Mouse (Mus musculus): Measurements from ENCODE around the gene Cttnbp2.
A peak's percentile ranks its signal among the peaks of the same experiment; 100 is the strongest.
"Not testable (repeated sequence)": the region's sequence is repeated elsewhere in the genome, so short reads cannot be mapped to it uniquely, and the experiment has no call there.

Gene Cttnbp2

DNA sequence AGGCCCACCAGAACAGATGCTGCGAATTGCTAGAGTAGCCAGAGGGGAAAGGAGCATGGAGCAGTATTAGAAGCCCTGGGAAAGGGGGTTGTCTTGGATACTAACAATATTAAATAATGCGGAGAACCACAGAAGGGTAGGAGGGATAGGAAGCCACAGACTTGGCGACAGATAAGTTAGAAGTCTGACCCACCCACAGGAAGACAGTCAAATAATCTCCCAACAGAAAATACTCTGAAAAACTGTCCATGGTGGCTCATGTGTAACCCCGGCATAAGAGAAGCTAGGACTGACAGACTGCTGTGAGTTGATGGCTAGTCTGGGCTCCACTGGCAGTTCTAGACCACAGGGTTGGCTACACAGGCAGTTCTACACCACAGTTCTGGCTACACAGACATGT, 98.7 kb downstream of the Cttnbp2 start:
- DNase-seq (ENCODE audit: low spot score): no peak

DNA sequence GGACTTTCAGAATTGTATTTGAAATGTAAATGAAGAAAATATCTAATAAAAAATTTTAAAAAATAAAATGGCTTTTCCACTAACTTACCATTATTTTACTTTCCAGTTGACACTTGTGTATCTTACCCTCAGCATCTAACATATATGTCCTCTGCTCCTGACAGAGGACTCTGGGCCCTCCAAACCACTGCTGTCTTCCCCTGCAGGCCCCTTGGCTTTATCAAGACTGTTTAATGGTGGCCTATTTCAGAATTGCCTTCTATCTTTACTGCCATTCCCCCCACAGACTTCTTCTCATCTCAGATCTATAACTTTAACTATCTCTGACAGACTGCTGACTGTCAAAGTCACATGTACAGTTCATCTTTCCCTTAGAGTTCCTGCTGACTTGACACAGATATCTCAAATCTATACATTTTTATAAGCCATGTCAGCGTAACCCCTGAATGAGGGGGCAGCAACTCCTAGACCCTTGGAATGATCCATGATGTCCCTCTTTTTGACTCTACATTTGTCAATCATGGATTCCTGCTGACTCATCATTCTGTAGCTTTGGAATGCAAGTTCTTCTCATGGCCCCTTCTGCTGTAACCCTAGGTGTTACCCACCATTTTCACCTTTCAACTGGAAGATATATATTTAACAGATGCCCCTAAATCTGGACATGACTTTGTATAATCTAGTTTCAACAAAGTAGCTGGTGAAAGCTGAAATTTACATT, 103.0 kb downstream of the Cttnbp2 start:
- DNase-seq (ENCODE audit: low spot score): no peak

GRCm38 (mm10) chr6:18408445-18408844, 106.2 kb downstream of the Cttnbp2 start:
- no peak for DNase-seq (ENCODE audit: low spot score)

DNA sequence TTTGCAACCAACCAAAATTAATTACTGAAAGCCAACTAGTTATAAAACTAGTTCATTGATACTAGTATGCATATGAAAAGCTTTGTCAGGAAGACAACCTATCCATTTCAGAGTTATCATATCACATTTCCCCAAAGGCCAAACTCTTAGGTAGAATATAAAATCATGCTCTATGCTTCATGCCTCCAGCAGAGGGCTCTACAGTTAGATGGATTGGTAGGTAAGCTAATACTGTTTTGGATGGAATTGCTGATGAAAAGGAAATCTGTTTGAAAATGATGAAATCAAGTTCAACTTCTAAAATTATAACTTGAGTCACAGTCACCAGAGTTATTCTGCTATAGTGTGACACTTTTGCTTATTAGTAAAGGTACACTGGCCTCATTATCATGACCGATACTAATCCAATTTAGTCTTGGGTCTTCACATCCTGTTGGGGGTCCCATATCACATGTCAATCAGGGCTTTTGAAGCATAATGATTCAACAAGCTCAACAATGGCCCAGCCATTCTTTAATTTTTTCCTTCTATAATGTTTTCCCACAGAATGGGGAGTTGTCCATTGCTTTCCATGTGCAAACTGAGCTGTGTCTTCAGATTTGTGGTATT, 113.5 kb downstream of the Cttnbp2 start:
- DNase-seq (ENCODE audit: low spot score): no peak

- no peak for DNase-seq (ENCODE audit: low spot score)
Observed at GRCm38 (mm10) chr6:18381380-18381779, 133.3 kb downstream of the Cttnbp2 start.

GRCm38 (mm10) chr6:18380300-18381202, 134.1 kb downstream of the Cttnbp2 start:
- no peak for DNase-seq (ENCODE audit: low spot score)

GRCm38 (mm10) chr6:18377755-18378154, 136.9 kb downstream of the Cttnbp2 start:
- not testable (repeated sequence) for DNase-seq (ENCODE audit: low spot score)

- no peak for DNase-seq (ENCODE audit: low spot score)
Observed at GRCm38 (mm10) chr6:18374744-18375143, 139.9 kb downstream of the Cttnbp2 start.

DNA sequence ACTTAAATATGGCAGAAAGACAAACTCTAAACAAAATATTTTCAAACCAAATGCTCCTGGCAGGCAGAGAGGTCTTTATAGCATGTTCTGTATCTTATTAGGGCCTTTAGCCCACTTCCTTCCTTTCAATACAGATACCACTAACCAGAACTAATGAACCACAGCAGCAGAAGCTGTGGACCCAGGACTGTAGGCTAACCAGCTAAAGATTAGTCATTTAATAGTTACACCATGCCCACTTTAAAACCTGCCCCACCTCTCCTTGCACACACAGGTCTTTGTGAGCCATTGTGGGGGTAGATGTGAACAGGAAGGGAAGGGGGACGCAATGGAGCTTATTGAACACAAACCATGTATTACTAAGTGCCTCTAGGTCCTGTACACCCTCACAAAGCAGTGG, 141.0 kb downstream of the Cttnbp2 start:
- no peak for DNase-seq (ENCODE audit: low spot score)

DNA sequence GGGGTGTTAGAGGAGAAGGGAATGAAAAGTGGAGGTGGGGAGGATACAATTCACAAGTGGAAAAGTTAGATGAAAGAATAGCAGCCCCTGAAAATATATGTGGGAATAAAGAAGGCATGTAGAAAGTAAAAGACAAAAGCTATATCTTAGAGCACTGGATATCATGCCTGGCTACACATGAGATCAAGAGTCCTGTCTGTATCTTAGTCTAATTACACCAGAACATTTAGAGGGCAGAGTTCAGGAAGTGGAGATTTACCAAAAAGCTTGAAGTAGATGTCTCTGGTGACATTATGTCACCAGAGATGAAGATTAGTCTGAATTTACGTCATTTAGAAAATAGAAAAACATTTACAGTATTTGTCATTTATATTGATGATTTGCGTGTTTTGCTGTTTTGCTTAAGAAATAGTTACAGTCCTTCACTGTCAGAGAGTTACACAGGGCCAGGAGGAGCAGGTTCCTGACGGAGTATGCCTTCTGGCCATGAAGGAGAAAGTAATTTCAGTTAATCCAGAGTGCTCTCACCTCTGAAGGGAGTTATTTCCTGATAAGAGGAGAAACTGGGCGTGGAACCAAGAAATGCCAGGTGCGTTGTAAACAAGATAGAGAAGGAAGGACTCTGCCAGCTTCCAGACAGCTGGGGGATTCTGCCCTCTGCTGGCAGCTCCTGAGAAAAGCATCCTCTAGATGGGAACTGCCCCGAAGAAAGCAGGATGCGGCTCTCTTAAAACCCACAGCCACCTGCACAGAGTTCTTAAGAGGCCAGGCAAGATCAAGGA, 142.0 kb downstream of the Cttnbp2 start:
- DNase-seq (ENCODE audit: low spot score): peak; percentile 54

- DNase-seq (ENCODE audit: low spot score): no peak
Observed at GRCm38 (mm10) chr6:18369723-18370122, 144.9 kb downstream of the Cttnbp2 start.

GRCm38 (mm10) chr6:18369054-18369453, 145.6 kb downstream of the Cttnbp2 start:
- no peak for DNase-seq (ENCODE audit: low spot score)

- DNase-seq (ENCODE audit: low spot score): no peak
Observed at GRCm38 (mm10) chr6:18362232-18362631, 152.4 kb downstream of the Cttnbp2 start.

GRCm38 (mm10) chr6:18360955-18361354, 153.7 kb downstream of the Cttnbp2 start:
- no peak for DNase-seq (ENCODE audit: low spot score)

GRCm38 (mm10) chr6:18360154-18360553, 154.5 kb downstream of the Cttnbp2 start:
- no peak for DNase-seq (ENCODE audit: low spot score)

GRCm38 (mm10) chr6:18349153-18349858, 165.3 kb downstream of the Cttnbp2 start:
- no peak for DNase-seq (ENCODE audit: low spot score)

DNA sequence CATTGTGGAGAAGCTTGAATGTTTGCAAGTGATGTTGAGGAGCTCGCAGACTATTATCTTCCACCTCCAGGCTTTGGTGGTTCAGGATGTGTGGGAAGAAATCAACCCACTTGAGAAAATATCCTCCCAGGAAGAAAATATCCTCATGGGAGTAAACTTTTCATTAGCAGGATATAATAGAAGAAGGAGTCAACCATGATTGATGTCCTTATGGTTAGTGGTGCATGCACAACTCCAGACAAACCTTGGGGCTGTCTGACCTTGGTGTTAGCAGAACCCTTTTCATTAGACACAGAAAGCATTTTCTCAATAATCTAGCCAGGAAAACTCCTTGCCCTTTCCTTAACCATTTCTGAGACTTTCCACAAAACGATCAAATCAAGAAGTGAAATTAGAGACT, 170.4 kb downstream of the Cttnbp2 start:
- no peak for DNase-seq (ENCODE audit: low spot score)

- no peak for DNase-seq (ENCODE audit: low spot score)
Observed at GRCm38 (mm10) chr6:18338307-18338706, 176.3 kb downstream of the Cttnbp2 start.

- DNase-seq (ENCODE audit: low spot score): no peak
Observed at GRCm38 (mm10) chr6:18335393-18335792, 179.2 kb downstream of the Cttnbp2 start.

DNA sequence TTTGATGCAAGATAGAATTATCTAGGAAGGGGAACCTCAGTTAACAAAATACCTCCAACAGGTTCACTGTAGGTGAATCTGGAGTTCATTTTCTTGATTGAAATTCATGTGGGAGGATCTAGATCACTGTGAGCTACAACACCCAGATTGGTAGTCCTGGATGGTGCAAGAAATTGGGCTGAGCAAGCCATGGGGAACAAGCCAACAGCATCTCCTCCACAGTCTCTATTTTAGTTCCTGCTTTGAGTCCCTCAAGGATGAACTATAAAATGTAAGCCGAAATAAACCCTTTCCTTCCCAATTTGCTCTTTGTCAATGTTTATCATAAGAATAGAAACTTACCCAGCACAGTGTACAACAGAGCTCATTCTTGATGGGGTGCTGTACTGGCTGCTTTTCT, 191.7 kb downstream of the Cttnbp2 start:
- DNase-seq (ENCODE audit: low spot score): no peak

Measured in ovary, adult 18-20 months (tissue).